Mouse (Mus musculus) hindlimb bud, embryonic 11.5 days (tissue): ENCODE measurements at regions not wholly inside any gene's neighbourhood (a gene's known extent, or its start where the extent isn't known, plus 50 kb on each side); places are given as distances from the start of the nearest gene placed in this dataset.

Source experiments
- DNase-seq: peaks from one replicate; pipeline ENCODE4 v3.0.0-alpha.2; 2012; ENCODE audit warnings: low read depth, low spot score; ENCODE audit errors: extremely low spot score

GRCm38 (mm10) chr10:111693762-111694161 lies 187.7 kb downstream of the Phlda1 start:
- no peak for DNase-seq

DNA sequence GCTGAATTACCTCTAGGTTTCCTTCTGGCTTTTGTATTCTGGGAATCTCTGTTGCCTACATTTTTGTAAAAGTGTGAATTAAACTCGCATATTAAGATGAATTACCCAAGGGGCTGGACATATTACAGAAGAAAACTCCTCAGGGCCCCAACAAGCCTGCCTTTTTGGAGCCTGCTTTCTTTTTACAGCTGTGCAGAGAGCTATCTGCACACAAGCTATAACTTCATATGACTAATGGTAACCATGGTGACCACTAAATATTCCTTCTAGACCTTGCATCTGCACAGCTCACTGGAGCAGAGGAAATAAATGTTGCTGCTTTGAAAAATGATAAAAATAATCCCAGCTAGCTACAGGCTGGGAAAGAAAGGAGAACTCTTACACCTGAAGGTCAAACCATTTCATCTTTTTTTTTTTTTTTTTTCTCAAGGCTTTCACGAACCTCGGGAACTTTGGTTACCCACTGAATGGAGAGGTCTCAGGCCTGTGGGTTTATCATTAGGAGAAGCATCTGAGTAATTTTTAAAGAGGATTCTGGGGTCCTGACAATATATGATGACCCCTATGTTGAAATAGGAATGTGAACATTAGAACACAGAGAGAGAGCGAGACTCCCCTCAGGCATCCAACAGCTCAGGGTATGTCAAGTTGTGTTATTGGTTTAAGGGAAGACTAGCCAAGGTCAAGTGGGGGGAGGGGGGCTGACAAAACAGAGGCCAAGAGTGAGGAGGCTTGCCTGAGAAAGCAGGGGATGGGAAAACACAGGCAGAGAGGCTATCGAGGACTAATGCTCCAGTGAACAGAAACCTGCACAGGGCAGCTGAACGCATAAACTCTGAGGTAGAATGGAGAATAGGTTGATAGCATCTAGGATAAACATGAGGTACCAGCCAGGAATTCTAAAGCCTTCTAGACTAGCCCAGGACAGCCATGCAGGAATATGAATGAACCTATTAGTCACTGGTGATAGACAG lies 188.4 kb downstream of the Phlda1 start:
- DNase-seq = no peak

DNA sequence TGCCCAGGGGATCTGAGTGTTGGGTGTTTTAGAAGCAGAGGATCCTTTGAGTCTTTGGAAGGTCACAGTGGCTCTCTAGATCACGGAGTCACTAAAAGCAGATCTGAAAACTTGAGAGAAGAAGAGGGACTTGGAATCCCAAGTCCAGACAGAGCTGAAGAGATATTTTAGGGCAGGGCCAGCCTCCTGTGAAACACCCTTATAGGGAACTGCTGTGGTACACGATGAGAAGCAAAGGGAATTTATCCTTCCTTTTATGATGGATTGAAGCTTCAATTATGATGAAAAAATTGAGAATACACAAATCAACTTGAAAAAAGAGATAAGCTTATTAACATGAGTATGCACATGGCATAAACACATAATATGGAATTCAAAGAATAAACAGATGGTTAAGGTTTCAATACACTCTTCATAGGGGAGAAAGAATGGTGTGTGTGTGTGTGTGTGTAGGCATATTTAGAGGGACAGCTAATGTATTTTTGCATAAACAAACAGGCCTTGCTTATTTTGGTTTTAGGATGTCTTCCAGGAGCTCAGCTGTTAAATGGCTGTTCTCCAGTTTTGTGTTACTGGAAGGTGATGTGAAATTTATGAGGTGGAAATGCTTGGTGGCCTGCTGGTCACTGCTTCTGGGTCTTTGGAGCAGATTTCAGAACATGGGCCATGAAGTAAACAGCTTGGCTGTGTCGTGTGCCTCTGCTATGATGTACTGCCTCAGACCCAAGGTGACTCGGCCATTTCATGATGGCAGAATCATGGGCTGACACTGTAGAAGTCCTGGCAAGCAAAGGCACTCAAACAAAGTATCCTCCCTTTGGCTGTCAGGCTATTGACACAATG lies 190.1 kb downstream of the Phlda1 start:
- no peak for DNase-seq

DNA sequence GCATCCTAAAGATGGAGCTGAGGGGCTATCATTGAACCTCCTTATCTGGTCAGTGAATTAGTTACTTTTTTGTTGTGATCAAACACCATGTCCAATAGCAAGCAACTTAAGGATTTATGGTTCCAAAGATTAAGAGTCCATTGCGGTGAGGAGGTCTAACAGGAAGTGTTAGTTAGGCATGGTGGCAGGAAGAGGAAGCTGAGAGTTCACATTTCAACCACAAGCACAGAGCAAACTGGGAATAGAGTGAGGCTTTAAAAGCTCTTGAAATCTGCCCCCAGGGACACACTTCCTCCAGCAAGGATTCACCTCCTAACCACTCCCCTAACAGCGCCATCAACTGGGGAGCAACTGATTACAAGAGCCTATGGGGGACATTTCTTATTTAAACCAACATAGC lies 190.9 kb downstream of the Phlda1 start:
- no peak for DNase-seq

DNA sequence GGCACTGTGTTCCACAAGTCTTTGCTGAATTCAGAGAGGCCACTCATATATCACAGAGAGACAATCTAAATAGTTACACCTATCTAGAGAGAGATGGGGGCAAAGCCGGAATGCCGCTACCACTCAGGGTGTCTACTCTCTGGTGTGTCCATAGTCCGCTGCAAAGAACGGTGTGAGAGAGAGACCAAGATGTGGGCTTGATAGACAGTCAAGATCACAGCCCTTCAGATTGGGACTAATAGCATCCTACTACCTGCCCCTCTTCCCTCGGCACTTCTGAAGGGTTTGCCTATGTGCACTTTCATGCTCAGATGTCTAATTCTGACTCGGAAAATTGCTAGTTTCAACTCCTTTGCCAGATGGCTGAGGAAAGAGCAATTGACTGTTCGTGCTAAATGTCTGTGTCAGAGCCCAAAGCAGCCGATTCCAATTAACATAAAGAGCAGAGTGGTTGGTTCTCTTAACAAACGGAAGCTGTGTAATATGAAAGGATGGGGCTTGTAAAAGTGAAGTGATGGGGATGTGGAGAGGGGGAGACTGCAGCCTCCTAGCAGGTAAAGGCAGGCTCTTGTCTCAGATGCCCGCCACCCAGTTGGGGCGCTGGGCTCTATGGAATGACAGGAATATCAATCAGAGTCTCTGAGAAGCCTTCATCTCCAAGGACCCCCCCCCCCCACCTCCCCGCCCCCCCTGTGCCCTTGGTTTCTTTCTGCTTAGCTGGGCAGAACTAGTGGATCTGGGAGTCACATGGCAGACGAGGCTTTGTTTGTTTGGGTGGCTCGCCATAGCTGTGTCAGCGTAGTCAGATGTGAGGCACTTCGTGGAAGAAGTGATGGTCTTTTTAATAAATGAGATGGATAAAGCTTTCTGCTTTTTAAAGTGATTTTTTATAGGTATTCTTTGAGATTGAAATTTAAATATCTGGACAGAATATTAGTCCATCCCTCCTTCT lies 193.7 kb downstream of the Phlda1 start:
- DNase-seq = peak; percentile 37

DNA sequence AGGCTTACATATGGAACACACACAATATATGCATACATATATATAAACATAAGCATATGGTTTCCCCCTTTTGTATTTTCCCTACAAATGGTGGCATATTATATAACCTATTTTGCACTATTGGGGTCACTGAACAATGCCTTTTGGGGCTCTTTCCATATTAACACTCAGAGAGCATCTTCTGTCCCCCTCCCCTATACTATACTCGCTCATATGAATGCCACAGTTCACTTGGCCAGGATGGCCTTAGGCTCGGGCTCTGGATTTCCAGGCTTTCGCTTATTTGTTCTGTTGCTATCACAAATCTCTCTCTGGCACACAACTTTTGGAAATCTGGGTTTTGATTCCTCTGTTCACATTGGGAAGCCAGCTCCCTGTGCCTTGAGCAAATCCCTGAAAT lies 194.5 kb downstream of the Phlda1 start:
- DNase-seq = no peak

DNA sequence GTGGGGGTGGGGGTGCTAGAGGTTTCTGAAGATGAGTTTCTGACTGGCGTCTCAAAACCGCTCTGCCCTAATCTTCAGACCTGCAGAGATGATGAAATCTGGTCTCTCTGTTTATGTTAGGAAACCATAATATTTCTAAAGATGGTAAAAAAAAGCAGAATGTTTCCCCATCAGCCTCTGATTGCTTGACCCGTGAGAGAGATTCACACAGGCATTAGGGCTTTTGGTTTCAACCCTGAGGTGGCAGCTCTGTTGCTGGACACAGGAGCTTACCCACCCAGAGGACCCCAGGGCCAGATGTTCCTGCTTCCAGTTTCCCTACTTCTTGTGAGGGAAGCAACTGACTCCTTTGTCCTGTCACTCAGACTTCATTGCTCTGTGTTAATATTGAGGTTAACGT lies 195.1 kb downstream of the Phlda1 start:
- DNase-seq = no peak

GRCm38 (mm10) chr10:111702435-111702834 lies 196.3 kb downstream of the Phlda1 start:
- no peak for DNase-seq

- no peak for DNase-seq
Measured at GRCm38 (mm10) chr10:111703447-111703846, 197.4 kb downstream of the Phlda1 start.

GRCm38 (mm10) chr10:111711519-111712113 lies 205.5 kb downstream of the Phlda1 start:
- no peak for DNase-seq

- no peak for DNase-seq
Measured at GRCm38 (mm10) chr10:111712991-111713390, 206.9 kb downstream of the Phlda1 start.

DNA sequence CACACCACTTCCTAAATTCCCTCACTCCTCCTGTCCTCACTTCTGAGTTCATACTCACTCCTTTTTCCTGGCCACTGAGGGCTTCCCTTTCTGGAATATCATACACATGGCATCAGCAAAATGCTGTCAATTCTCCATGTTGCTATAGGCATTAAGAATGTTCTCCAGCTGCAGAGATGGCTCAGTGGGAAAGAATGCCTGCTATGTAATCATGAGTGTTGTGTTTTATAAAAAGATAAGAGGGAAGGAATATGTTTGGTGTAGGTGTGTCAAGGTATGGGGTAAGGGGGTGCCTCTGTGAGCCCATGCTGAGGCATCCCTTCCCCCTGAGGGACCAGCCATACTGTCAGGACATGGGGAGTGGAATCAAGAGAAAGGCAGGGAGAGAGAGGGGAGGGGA lies 207.6 kb downstream of the Phlda1 start:
- DNase-seq = no peak

GRCm38 (mm10) chr10:111715172-111715571 lies 209.1 kb downstream of the Phlda1 start:
- DNase-seq = no peak

- no peak for DNase-seq
Measured at GRCm38 (mm10) chr10:111719632-111720031, 213.5 kb downstream of the Phlda1 start.

- DNase-seq = no peak
Measured at GRCm38 (mm10) chr10:111721068-111721467, 215.0 kb downstream of the Phlda1 start.

GRCm38 (mm10) chr10:111723885-111724284 lies 217.8 kb downstream of the Phlda1 start:
- no peak for DNase-seq

DNA sequence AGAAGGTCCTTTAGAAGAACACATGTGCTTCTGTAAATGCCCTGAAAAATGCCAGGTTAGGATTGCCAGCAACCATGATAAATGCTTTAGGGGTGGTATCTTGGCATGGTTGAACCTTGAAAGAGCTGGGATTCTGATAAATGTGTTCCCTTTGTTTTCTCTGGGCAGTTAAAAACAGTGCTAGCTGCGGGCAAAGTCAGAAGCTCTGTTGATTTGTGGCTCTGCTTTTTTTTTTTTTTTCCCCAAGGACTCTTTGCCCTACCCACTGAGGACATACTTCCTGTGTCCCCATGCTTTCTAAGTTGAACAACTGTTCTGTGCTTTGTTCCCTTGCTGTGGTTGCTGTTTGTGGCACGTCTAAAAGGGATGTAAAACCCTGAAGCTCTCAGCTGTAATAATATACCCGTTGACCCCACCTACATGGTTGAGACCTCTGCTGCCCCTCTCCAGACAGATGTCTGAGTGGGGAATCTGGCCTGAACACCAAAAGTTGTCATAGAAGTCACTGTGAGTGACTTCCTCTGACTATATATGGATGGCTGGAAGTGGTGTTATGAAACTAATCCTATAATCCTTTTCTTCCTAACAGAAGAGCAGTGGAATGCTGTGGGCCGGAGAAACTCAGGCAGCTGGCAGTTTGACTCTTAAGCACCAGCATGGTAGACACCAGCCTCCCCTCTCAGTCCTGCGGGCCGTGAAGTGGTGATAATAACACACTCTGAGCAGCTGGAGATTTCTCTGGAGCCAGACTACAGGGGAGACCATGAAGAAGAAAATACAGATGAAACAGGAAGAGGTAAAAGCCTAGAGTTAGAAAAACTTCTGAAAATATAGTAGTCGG lies 218.7 kb downstream of the Phlda1 start:
- no peak for DNase-seq

- DNase-seq = no peak
Measured at GRCm38 (mm10) chr10:111736026-111736425, 229.9 kb downstream of the Phlda1 start.

DNA sequence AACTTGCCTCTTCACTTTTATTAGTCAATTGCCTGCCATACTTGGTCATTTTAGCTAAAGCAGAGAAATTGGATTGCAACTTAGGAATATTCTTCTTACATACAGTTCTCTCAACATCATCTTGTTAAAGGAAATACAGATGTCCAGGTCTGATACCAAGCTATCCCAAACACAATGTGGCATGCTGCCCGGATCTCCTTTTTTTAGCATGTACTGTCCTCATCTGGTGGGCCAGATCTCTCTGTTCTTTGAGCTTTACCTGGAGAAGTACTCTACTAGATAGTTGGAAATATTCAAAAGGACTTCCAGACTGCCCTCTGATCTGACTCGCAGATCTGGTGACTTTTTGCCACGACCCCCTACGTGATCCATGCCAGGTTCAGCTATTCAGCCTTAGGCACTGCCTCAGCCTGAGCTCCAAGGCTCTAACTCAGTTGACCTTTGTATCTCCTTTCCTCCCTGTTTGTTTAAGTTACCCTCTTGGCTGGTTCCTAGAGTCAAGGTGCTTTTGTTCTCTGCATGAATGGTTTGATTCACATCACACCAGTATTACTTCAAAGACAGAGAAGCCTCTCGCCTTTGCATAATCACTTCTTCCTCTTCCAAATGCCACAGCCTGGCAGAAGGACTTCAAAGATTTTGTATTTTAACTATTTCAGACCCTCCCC lies 232.9 kb upstream of the Krr1 start:
- no peak for DNase-seq
